Mouse (Mus musculus) MEL (cell line): ENCODE measurements around the gene Eif4h. TPM values are rescaled to one million over a fixed set of nuclear protein-coding genes. Genes with fewer than 3 reads are reported as not detected.

Experiments
- DNase-seq: peaks from one replicate; pipeline ENCODE4 v3.0.0; 2011; ENCODE audit warnings: low read depth, low spot score
- H3K27ac ChIP-seq: 2 replicates; pipeline ENCODE4 v1.5.1; 2012; ENCODE audit warnings: low read depth, mild to moderate bottlenecking, control low read depth, low read length, moderate library complexity; ENCODE audit not compliant: control insufficient read depth
- H3K27me3 ChIP-seq, 2 experiments: fragments of 150-350 bp in 1 of 2; sonication (generic) in 1 of 2; 2 replicates each; pipeline ENCODE4 v1.6.1; 2012; ENCODE audit warnings: low read length in 2 of 2, mild to moderate bottlenecking in 2 of 2, improper control_type of control experiment in 1 of 2, moderate library complexity in 1 of 2; ENCODE audit not compliant: insufficient read depth in 2 of 2, control insufficient read depth in 1 of 2
- H3K36me3 ChIP-seq, 2 experiments: 2 replicates each; pipeline ENCODE4 v1.6.1; 2012 to 2014; ENCODE audit warnings: low read length in 2 of 2, improper control_type of control experiment in 1 of 2, inconsistent platforms in 1 of 2, mild to moderate bottlenecking in 1 of 2; ENCODE audit not compliant: insufficient read depth in 2 of 2, control insufficient read depth in 1 of 2
- H3K4me1 ChIP-seq, 2 experiments: fragments of 150-350 bp in 1 of 2; sonication (generic) in 1 of 2; 2 replicates each; pipeline ENCODE4 v1.6.1; 2012; ENCODE audit warnings: low read length in 2 of 2, improper control_type of control experiment in 1 of 2, mild to moderate bottlenecking in 1 of 2; ENCODE audit not compliant: insufficient read depth in 2 of 2, control insufficient read depth in 1 of 2
- H3K4me3 ChIP-seq, 2 experiments: fragments of 150-350 bp in 1 of 2; sonication (generic) in 1 of 2; 2 replicates each; pipeline ENCODE4 v1.5.1; 2012; ENCODE audit warnings: low read depth in 2 of 2, low read length in 2 of 2, mild to moderate bottlenecking in 2 of 2, moderate library complexity in 2 of 2, control low read depth in 1 of 2, improper control_type of control experiment in 1 of 2; ENCODE audit not compliant: control insufficient read depth in 1 of 2, insufficient read depth in 1 of 2
- H3K79me2 ChIP-seq: 2 replicates; pipeline ENCODE4 v1.6.1; 2012; ENCODE audit warnings: mild to moderate bottlenecking, low read length, moderate library complexity; ENCODE audit not compliant: control insufficient read depth, poor library complexity, insufficient read depth
- H3K9ac ChIP-seq: 2 replicates; pipeline ENCODE4 v1.6.1; 2012; ENCODE audit warnings: low read depth, mild to moderate bottlenecking, control low read depth, low read length, moderate library complexity; ENCODE audit not compliant: control insufficient read depth, poor library complexity, severe bottlenecking
- H3K9me3 ChIP-seq: fragments of 150-350 bp; sonication (generic); replicated peaks from 2 replicates; pipeline ENCODE4 v1.6.1; 2012; ENCODE audit warnings: mild to moderate bottlenecking, low read length, improper control_type of control experiment, moderate library complexity; ENCODE audit not compliant: insufficient read depth
- BHLHE40 ChIP-seq: IDR thresholded peaks from 2 replicates; pipeline ENCODE4 v1.6.1; 2012; ENCODE audit warnings: low read depth, mild to moderate bottlenecking, inconsistent platforms, low read length, improper control_type of control experiment, borderline replicate concordance
- CHD1 ChIP-seq: IDR thresholded peaks from 2 replicates; pipeline ENCODE4 v1.6.1; 2012; ENCODE audit warnings: low read depth, mild to moderate bottlenecking, inconsistent platforms, low read length, improper control_type of control experiment
- CHD2 ChIP-seq: IDR thresholded peaks from 2 replicates; pipeline ENCODE4 v1.6.1; 2011; ENCODE audit warnings: low read length, improper control_type of control experiment
- CTCF ChIP-seq, 3 experiments: IDR thresholded peaks in 2 of 3; conservative IDR thresholded peaks in 1 of 3; 2 replicates each; pipeline ENCODE4 v1.5.1; 2011 to 2012; ENCODE audit warnings: low read length in 3 of 3, low read depth in 2 of 3, mild to moderate bottlenecking in 2 of 3, improper control_type of control experiment in 1 of 3, inconsistent platforms in 1 of 3, mixed read lengths in 1 of 3, moderate library complexity in 1 of 3; ENCODE audit not compliant: control insufficient read depth in 1 of 3, insufficient read depth in 1 of 3, poor library complexity in 1 of 3, severe bottlenecking in 1 of 3
- E2F4 ChIP-seq: IDR thresholded peaks from 2 replicates; pipeline ENCODE4 v1.6.1; 2011; ENCODE audit warnings: low read depth, low read length, improper control_type of control experiment, borderline replicate concordance
- ELF1 ChIP-seq: IDR thresholded peaks from 2 replicates; pipeline ENCODE4 v1.6.1; 2014; ENCODE audit warnings: low read depth, mild to moderate bottlenecking, inconsistent platforms, low read length, improper control_type of control experiment, moderate library complexity
- EP300 ChIP-seq, 2 experiments: IDR thresholded peaks; 2 replicates each; pipeline ENCODE4 v1.6.1; 2011; ENCODE audit warnings: improper control_type of control experiment in 2 of 2, low read length in 2 of 2, low read depth in 1 of 2, mild to moderate bottlenecking in 1 of 2
- ETS1 ChIP-seq: IDR thresholded peaks from 2 replicates; pipeline ENCODE4 v1.6.1; 2012; ENCODE audit warnings: low read depth, mild to moderate bottlenecking, inconsistent platforms, low read length, improper control_type of control experiment, moderate library complexity
- GATA1 ChIP-seq: IDR thresholded peaks from 2 replicates; pipeline ENCODE4 v1.6.1; 2011; ENCODE audit warnings: low read depth, low read length, improper control_type of control experiment
- HCFC1 ChIP-seq: IDR thresholded peaks from 2 replicates; pipeline ENCODE4 v1.6.1; 2012; ENCODE audit warnings: low read depth, mild to moderate bottlenecking, inconsistent platforms, low read length, improper control_type of control experiment, moderate library complexity
- MAFK ChIP-seq: IDR thresholded peaks from 2 replicates; pipeline ENCODE4 v1.6.1; 2011; ENCODE audit warnings: low read depth, mild to moderate bottlenecking, low read length, improper control_type of control experiment, borderline replicate concordance
- MAX ChIP-seq: IDR thresholded peaks from 2 replicates; pipeline ENCODE4 v1.6.1; 2011; ENCODE audit warnings: low read length, improper control_type of control experiment
- MAZ ChIP-seq: IDR thresholded peaks from 2 replicates; pipeline ENCODE4 v1.6.1; 2012; ENCODE audit warnings: low read depth, mild to moderate bottlenecking, inconsistent platforms, low read length, improper control_type of control experiment
- MEF2A ChIP-seq: IDR thresholded peaks from 2 replicates; pipeline ENCODE4 v1.6.1; 2014; ENCODE audit warnings: low read depth, mild to moderate bottlenecking, inconsistent platforms, low read length, improper control_type of control experiment; ENCODE audit not compliant: poor library complexity, insufficient replicate concordance, severe bottlenecking; ENCODE audit errors: extremely low read depth
- MXI1 ChIP-seq: IDR thresholded peaks from 2 replicates; pipeline ENCODE4 v1.6.1; 2011; ENCODE audit warnings: mild to moderate bottlenecking, low read depth, low read length, improper control_type of control experiment
- MYC ChIP-seq: IDR thresholded peaks from 2 replicates; pipeline ENCODE4 v1.6.1; 2011; ENCODE audit warnings: low read depth, mild to moderate bottlenecking, low read length, improper control_type of control experiment, moderate library complexity
- NELFE ChIP-seq: IDR thresholded peaks from 2 replicates; pipeline ENCODE4 v1.6.1; 2011; ENCODE audit warnings: low read depth, low read length, improper control_type of control experiment
- POLR2A ChIP-seq, 2 experiments: IDR thresholded peaks; 2 replicates each; pipeline ENCODE4 v1.6.1; 2011 to 2012; ENCODE audit warnings: low read length in 2 of 2, mild to moderate bottlenecking in 2 of 2, control low read depth in 1 of 2, improper control_type of control experiment in 1 of 2, low read depth in 1 of 2, moderate library complexity in 1 of 2; ENCODE audit not compliant: control insufficient read depth in 1 of 2, insufficient read depth in 1 of 2, poor library complexity in 1 of 2
- POLR2AphosphoS2 ChIP-seq: IDR thresholded peaks from 2 replicates; pipeline ENCODE4 v1.6.1; 2011; ENCODE audit warnings: low read length, improper control_type of control experiment
- RAD21 ChIP-seq: IDR thresholded peaks from 2 replicates; pipeline ENCODE4 v1.6.1; 2011; ENCODE audit warnings: mild to moderate bottlenecking, low read depth, low read length, improper control_type of control experiment
- RCOR1 ChIP-seq: IDR thresholded peaks from 2 replicates; pipeline ENCODE4 v1.6.1; 2012; ENCODE audit warnings: low read depth, mild to moderate bottlenecking, inconsistent platforms, low read length, improper control_type of control experiment
- SIN3A ChIP-seq: IDR thresholded peaks from 2 replicates; pipeline ENCODE4 v1.6.1; 2012; ENCODE audit warnings: low read length, improper control_type of control experiment, inconsistent platforms
- SMC3 ChIP-seq: IDR thresholded peaks from 2 replicates; pipeline ENCODE4 v1.6.1; 2011; ENCODE audit warnings: low read depth, low read length, improper control_type of control experiment
- TAL1 ChIP-seq: IDR thresholded peaks from 2 replicates; pipeline ENCODE4 v1.6.1; 2012; ENCODE audit warnings: mild to moderate bottlenecking, inconsistent platforms, low read length, moderate library complexity, mixed read lengths
- TBP ChIP-seq: IDR thresholded peaks from 2 replicates; pipeline ENCODE4 v1.8.0; 2011; ENCODE audit warnings: low read depth, low read length, improper control_type of control experiment
- TCF12 ChIP-seq: IDR thresholded peaks from 2 replicates; pipeline ENCODE4 v1.6.1; 2014; ENCODE audit warnings: low read depth, mild to moderate bottlenecking, inconsistent platforms, low read length, improper control_type of control experiment, moderate library complexity
- UBTF ChIP-seq: IDR thresholded peaks from 2 replicates; pipeline ENCODE4 v1.6.1; 2012; ENCODE audit warnings: low read depth, mild to moderate bottlenecking, inconsistent platforms, low read length, improper control_type of control experiment, moderate library complexity, borderline replicate concordance; ENCODE audit not compliant: insufficient read depth
- USF2 ChIP-seq, 2 experiments: IDR thresholded peaks; 2 replicates each; pipeline ENCODE4 v1.6.1; 2011 to 2012; ENCODE audit warnings: improper control_type of control experiment in 2 of 2, low read length in 2 of 2, borderline replicate concordance in 1 of 2, inconsistent platforms in 1 of 2, low read depth in 1 of 2, mild to moderate bottlenecking in 1 of 2; ENCODE audit not compliant: insufficient read depth in 1 of 2
- ZKSCAN1 ChIP-seq: IDR thresholded peaks from 2 replicates; pipeline ENCODE4 v1.6.1; 2012; ENCODE audit warnings: low read depth, mild to moderate bottlenecking, inconsistent platforms, low read length, improper control_type of control experiment, moderate library complexity
- ZMIZ1 ChIP-seq: IDR thresholded peaks from 2 replicates; pipeline ENCODE4 v1.6.1; 2012; ENCODE audit warnings: low read depth, mild to moderate bottlenecking, inconsistent platforms, low read length, improper control_type of control experiment, moderate library complexity
- ZNF384 ChIP-seq: IDR thresholded peaks from 2 replicates; pipeline ENCODE4 v1.6.1; 2012; ENCODE audit warnings: low read depth, mild to moderate bottlenecking, inconsistent platforms, low read length, improper control_type of control experiment
- polyA plus RNA-seq, 2 experiments: library from polyadenylated mRNA; stranded (reverse) in 1 of 2; unstranded in 1 of 2; fragments of >175 nt in 1 of 2; fragments of >200 nt in 1 of 2; gene quantifications; 2 replicates each; pipeline versions ENCODE4 v1.2.1 to v1.2.4; 2012; ENCODE audit warnings: low replicate concordance in 2 of 2, low read depth in 1 of 2; ENCODE audit not compliant: insufficient read length in 2 of 2, insufficient read depth in 1 of 2, missing spikeins in 1 of 2
- total RNA-seq: library from RNA; depleted of rRNA; stranded (reverse); fragments of 300-350 nt; gene quantifications from 2 replicates; pipeline ENCODE4 v1.2.3, GENCODE M21; 2012

The Eif4h gene
- total and polyA plus RNA-seq, 3 experiments = 167 to 515 (median 471) TPM

DNA sequence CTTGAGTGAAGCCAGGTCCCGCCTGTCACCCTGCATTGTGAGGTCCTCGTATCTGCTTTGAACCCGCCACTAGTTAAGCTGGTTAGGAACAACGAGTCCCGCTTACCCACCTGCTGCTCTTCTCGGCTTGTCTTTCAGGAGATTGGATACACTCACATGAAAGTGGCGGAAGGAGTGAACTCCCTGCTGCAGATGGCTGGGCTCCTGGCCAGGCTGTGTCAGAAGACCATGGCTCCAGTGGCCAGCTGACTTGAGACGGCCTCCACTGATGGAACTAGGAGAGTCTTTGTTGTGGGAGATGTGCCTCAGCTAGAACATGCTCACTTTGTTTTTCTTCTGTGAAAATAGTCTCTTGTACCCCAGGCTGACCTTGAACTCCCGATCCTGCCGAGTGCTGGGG lies 41.6 kb downstream of the Eif4h start:
- H3K9me3 ChIP-seq = no peaks in the 10 kb centered on the region
- peaks cover 0 to 2% of the 10 kb centered on the region in 2 experiments; a peak in 2 of 4 replicates for H3K36me3 ChIP-seq

GRCm38 (mm10) chr5:134593093-134593492 lies 46.2 kb downstream of the Eif4h start:
- peak; percentile 32 for DNase-seq
- Histone ChIP-seq H3K36me3 (peaks cover 0 to 11% of the 10 kb centered on the region in 2 experiments; a peak in 2 of 4 replicates), H3K27ac (no peak overlapping the region), H3K9ac (no peak overlapping the region), H3K27me3 (no peaks in the 10 kb centered on the region), H3K79me2 (no peaks in the 10 kb centered on the region), H3K4me3 (no peak overlapping the region), H3K4me1 (peaks cover 0 to 4% of the 10 kb centered on the region in 2 experiments; a peak in 1 of 4 replicates), H3K9me3 (no peaks in the 10 kb centered on the region)
- TF ChIP-seq ZMIZ1 (no peak), CTCF (IDR thresholded peaks at IDR 0.05 in 2 of 3, conservative IDR thresholded peaks at IDR 0.05 in 1 of 3; ENCODE audit: control insufficient read depth in 1 of 3, insufficient read depth in 1 of 3, low read depth in 2 of 3, low read length in 3 of 3, poor library complexity in 1 of 3, severe bottlenecking in 1 of 3) (no peak), GATA1 (no peak), RCOR1 (no peak), ZNF384 (no peak), POLR2AphosphoS2 (no peak), RAD21 (no peak), MAFK (no peak), MAZ (no peak), TAL1 (peak; percentile 67), SMC3 (no peak), UBTF (no peak), MEF2A (no peak), TBP (no peak), USF2 (IDR thresholded peaks at IDR 0.05; ENCODE audit: borderline replicate concordance in 1 of 2, insufficient read depth in 1 of 2, low read depth in 1 of 2, low read length in 2 of 2) (no peak), ELF1 (no peak), MXI1 (no peak), ZKSCAN1 (no peak), MYC (no peak), MAX (no peak), ETS1 (peak; percentile 38; the same call in 1 of the 2 replicates), HCFC1 (no peak), EP300 (IDR thresholded peaks at IDR 0.05; ENCODE audit: low read depth in 1 of 2, low read length in 2 of 2) (peak; percentile 25 to 35; a peak in 1 of 4 replicates), BHLHE40 (no peak), SIN3A (no peak), NELFE (no peak), E2F4 (no peak), CHD1 (no peak), TCF12 (peak; percentile 58; the same call in 1 of the 2 replicates), CHD2 (no peak), POLR2A (IDR thresholded peaks at IDR 0.05; ENCODE audit: control insufficient read depth in 1 of 2, insufficient read depth in 1 of 2, low read depth in 1 of 2, low read length in 2 of 2, poor library complexity in 1 of 2) (no peak)

More for the DNA sequence above, 41.6 kb downstream of the Eif4h start:
- Histone ChIP-seq H3K79me2 (no peaks in the 10 kb centered on the region), H3K9ac (no peak overlapping the region), H3K27ac (no peak overlapping the region), H3K27me3 (no peaks in the 10 kb centered on the region), H3K4me3 (no peak overlapping the region), H3K4me1 (peaks cover 0 to 1% of the 10 kb centered on the region in 2 experiments; a peak in 1 of 4 replicates)
- no peak for DNase-seq
- TF ChIP-seq GATA1 (no peak), ZKSCAN1 (no peak), ETS1 (no peak), EP300 (IDR thresholded peaks at IDR 0.05; ENCODE audit: low read depth in 1 of 2, low read length in 2 of 2) (no peak), ZNF384 (no peak)
